Mouse (Mus musculus) MEL (cell line): ENCODE measurements at regions not wholly inside any gene's neighbourhood (a gene's known extent, or its start where the extent isn't known, plus 50 kb on each side); places are given as distances from the start of the nearest gene placed in this dataset.

Experiments used
- DNase-seq: peaks from one replicate; pipeline ENCODE4 v3.0.0; 2011; ENCODE audit warnings: low read depth, low spot score
- H3K27ac ChIP-seq: 2 replicates; pipeline ENCODE4 v1.5.1; 2012; ENCODE audit warnings: low read depth, mild to moderate bottlenecking, control low read depth, low read length, moderate library complexity; ENCODE audit not compliant: control insufficient read depth
- H3K27me3 ChIP-seq, 2 experiments: fragments of 150-350 bp in 1 of 2; sonication (generic) in 1 of 2; 2 replicates each; pipeline ENCODE4 v1.6.1; 2012; ENCODE audit warnings: low read length in 2 of 2, mild to moderate bottlenecking in 2 of 2, improper control_type of control experiment in 1 of 2, moderate library complexity in 1 of 2; ENCODE audit not compliant: insufficient read depth in 2 of 2, control insufficient read depth in 1 of 2
- H3K36me3 ChIP-seq, 2 experiments: 2 replicates each; pipeline ENCODE4 v1.6.1; 2012 to 2014; ENCODE audit warnings: low read length in 2 of 2, improper control_type of control experiment in 1 of 2, inconsistent platforms in 1 of 2, mild to moderate bottlenecking in 1 of 2; ENCODE audit not compliant: insufficient read depth in 2 of 2, control insufficient read depth in 1 of 2
- H3K4me1 ChIP-seq, 2 experiments: fragments of 150-350 bp in 1 of 2; sonication (generic) in 1 of 2; 2 replicates each; pipeline ENCODE4 v1.6.1; 2012; ENCODE audit warnings: low read length in 2 of 2, improper control_type of control experiment in 1 of 2, mild to moderate bottlenecking in 1 of 2; ENCODE audit not compliant: insufficient read depth in 2 of 2, control insufficient read depth in 1 of 2
- H3K4me3 ChIP-seq, 2 experiments: fragments of 150-350 bp in 1 of 2; sonication (generic) in 1 of 2; 2 replicates each; pipeline ENCODE4 v1.5.1; 2012; ENCODE audit warnings: low read depth in 2 of 2, low read length in 2 of 2, mild to moderate bottlenecking in 2 of 2, moderate library complexity in 2 of 2, control low read depth in 1 of 2, improper control_type of control experiment in 1 of 2; ENCODE audit not compliant: control insufficient read depth in 1 of 2, insufficient read depth in 1 of 2
- H3K79me2 ChIP-seq: 2 replicates; pipeline ENCODE4 v1.6.1; 2012; ENCODE audit warnings: mild to moderate bottlenecking, low read length, moderate library complexity; ENCODE audit not compliant: control insufficient read depth, poor library complexity, insufficient read depth
- H3K9ac ChIP-seq: 2 replicates; pipeline ENCODE4 v1.6.1; 2012; ENCODE audit warnings: low read depth, mild to moderate bottlenecking, control low read depth, low read length, moderate library complexity; ENCODE audit not compliant: control insufficient read depth, poor library complexity, severe bottlenecking
- H3K9me3 ChIP-seq: fragments of 150-350 bp; sonication (generic); replicated peaks from 2 replicates; pipeline ENCODE4 v1.6.1; 2012; ENCODE audit warnings: mild to moderate bottlenecking, low read length, improper control_type of control experiment, moderate library complexity; ENCODE audit not compliant: insufficient read depth
- BHLHE40 ChIP-seq: IDR thresholded peaks from 2 replicates; pipeline ENCODE4 v1.6.1; 2012; ENCODE audit warnings: low read depth, mild to moderate bottlenecking, inconsistent platforms, low read length, improper control_type of control experiment, borderline replicate concordance
- CHD1 ChIP-seq: IDR thresholded peaks from 2 replicates; pipeline ENCODE4 v1.6.1; 2012; ENCODE audit warnings: low read depth, mild to moderate bottlenecking, inconsistent platforms, low read length, improper control_type of control experiment
- CHD2 ChIP-seq: IDR thresholded peaks from 2 replicates; pipeline ENCODE4 v1.6.1; 2011; ENCODE audit warnings: low read length, improper control_type of control experiment
- ELF1 ChIP-seq: IDR thresholded peaks from 2 replicates; pipeline ENCODE4 v1.6.1; 2014; ENCODE audit warnings: low read depth, mild to moderate bottlenecking, inconsistent platforms, low read length, improper control_type of control experiment, moderate library complexity
- EP300 ChIP-seq, 2 experiments: IDR thresholded peaks; 2 replicates each; pipeline ENCODE4 v1.6.1; 2011; ENCODE audit warnings: improper control_type of control experiment in 2 of 2, low read length in 2 of 2, low read depth in 1 of 2, mild to moderate bottlenecking in 1 of 2
- ETS1 ChIP-seq: IDR thresholded peaks from 2 replicates; pipeline ENCODE4 v1.6.1; 2012; ENCODE audit warnings: low read depth, mild to moderate bottlenecking, inconsistent platforms, low read length, improper control_type of control experiment, moderate library complexity
- GABPA ChIP-seq: IDR thresholded peaks from 2 replicates; pipeline ENCODE4 v1.6.1; 2012; ENCODE audit warnings: low read depth, mild to moderate bottlenecking, inconsistent platforms, low read length, improper control_type of control experiment, moderate library complexity
- GATA1 ChIP-seq: IDR thresholded peaks from 2 replicates; pipeline ENCODE4 v1.6.1; 2011; ENCODE audit warnings: low read depth, low read length, improper control_type of control experiment
- KAT2A ChIP-seq: conservative IDR thresholded peaks from 2 replicates; pipeline ENCODE4 v1.6.1; 2012; ENCODE audit warnings: low read depth, low read length, improper control_type of control experiment, inconsistent platforms
- MEF2A ChIP-seq: IDR thresholded peaks from 2 replicates; pipeline ENCODE4 v1.6.1; 2014; ENCODE audit warnings: low read depth, mild to moderate bottlenecking, inconsistent platforms, low read length, improper control_type of control experiment; ENCODE audit not compliant: poor library complexity, insufficient replicate concordance, severe bottlenecking; ENCODE audit errors: extremely low read depth
- MXI1 ChIP-seq: IDR thresholded peaks from 2 replicates; pipeline ENCODE4 v1.6.1; 2011; ENCODE audit warnings: mild to moderate bottlenecking, low read depth, low read length, improper control_type of control experiment
- NELFE ChIP-seq: IDR thresholded peaks from 2 replicates; pipeline ENCODE4 v1.6.1; 2011; ENCODE audit warnings: low read depth, low read length, improper control_type of control experiment
- NRF1 ChIP-seq: IDR thresholded peaks from 2 replicates; pipeline ENCODE4 v1.6.1; 2014; ENCODE audit warnings: low read depth, mild to moderate bottlenecking, inconsistent platforms, low read length, improper control_type of control experiment, moderate library complexity; ENCODE audit not compliant: poor library complexity, insufficient read depth, severe bottlenecking
- RAD21 ChIP-seq: IDR thresholded peaks from 2 replicates; pipeline ENCODE4 v1.6.1; 2011; ENCODE audit warnings: mild to moderate bottlenecking, low read depth, low read length, improper control_type of control experiment
- TAL1 ChIP-seq: IDR thresholded peaks from 2 replicates; pipeline ENCODE4 v1.6.1; 2012; ENCODE audit warnings: mild to moderate bottlenecking, inconsistent platforms, low read length, moderate library complexity, mixed read lengths
- TBP ChIP-seq: IDR thresholded peaks from 2 replicates; pipeline ENCODE4 v1.8.0; 2011; ENCODE audit warnings: low read depth, low read length, improper control_type of control experiment
- USF1 ChIP-seq: IDR thresholded peaks from 2 replicates; pipeline ENCODE4 v1.6.1; 2014; ENCODE audit warnings: low read depth, mild to moderate bottlenecking, inconsistent platforms, low read length, improper control_type of control experiment, moderate library complexity
- ZC3H11A ChIP-seq: IDR thresholded peaks from 2 replicates; pipeline ENCODE4 v1.6.1; 2012; ENCODE audit warnings: low read depth, mild to moderate bottlenecking, inconsistent platforms, low read length, improper control_type of control experiment

- no peak for TF ChIP-seq KAT2A
- no peak for TF ChIP-seq NRF1
- no peak for TF ChIP-seq MXI1
- TF ChIP-seq BHLHE40 = no peak
- no peak for TF ChIP-seq EP300 (IDR thresholded peaks at IDR 0.05; ENCODE audit: low read depth in 1 of 2, low read length in 2 of 2)
- TF ChIP-seq GATA1 = no peak
- no peak for TF ChIP-seq MEF2A
- TF ChIP-seq TBP = no peak
- TF ChIP-seq GABPA = no peak
- TF ChIP-seq RAD21 = no peak
- TF ChIP-seq ETS1 = no peak
- no peaks in the 10 kb centered on the region for H3K36me3 ChIP-seq
- H3K79me2 ChIP-seq = no peaks in the 10 kb centered on the region
- no peak for DNase-seq
- H3K4me3 ChIP-seq = no peak overlapping the region
- no peaks in the 10 kb centered on the region for H3K4me1 ChIP-seq
- no peak overlapping the region for H3K27ac ChIP-seq
- H3K9me3 ChIP-seq = no peaks in the 10 kb centered on the region
- no peak overlapping the region for H3K9ac ChIP-seq
- no peaks in the 10 kb centered on the region for H3K27me3 ChIP-seq
These were observed 386.8 kb downstream of the Bcl11a start for GRCm38 (mm10) chr11:24464642-24465041.

- DNase-seq = no peak
- H3K4me3 ChIP-seq = no peak overlapping the region
- H3K4me1 ChIP-seq = no peaks in the 10 kb centered on the region
- no peak overlapping the region for H3K27ac ChIP-seq
- TF ChIP-seq CHD2 (no peak), NELFE (no peak), TAL1 (no peak), ELF1 (no peak), USF1 (no peak), ZC3H11A (no peak), RAD21 (no peak), CHD1 (no peak)
- no peaks in the 10 kb centered on the region for H3K36me3 ChIP-seq
- H3K79me2 ChIP-seq = no peaks in the 10 kb centered on the region
- no peaks in the 10 kb centered on the region for H3K9me3 ChIP-seq
- no peak overlapping the region for H3K9ac ChIP-seq
- H3K27me3 ChIP-seq = no peaks in the 10 kb centered on the region
These were observed 389.6 kb downstream of the Bcl11a start for GRCm38 (mm10) chr11:24467458-24467857.
